Mouse (Mus musculus): Measurements from ENCODE around the gene Gpr183. TPM values are rescaled to one million over a fixed set of nuclear protein-coding genes. Genes with fewer than 3 reads are reported as not detected.
A peak's percentile ranks its signal among the peaks of the same experiment; 100 is the strongest.

Gpr183 gene
- polyA plus RNA-seq, 1 experiment from 2014 or later, result 3.8 TPM

DNA sequence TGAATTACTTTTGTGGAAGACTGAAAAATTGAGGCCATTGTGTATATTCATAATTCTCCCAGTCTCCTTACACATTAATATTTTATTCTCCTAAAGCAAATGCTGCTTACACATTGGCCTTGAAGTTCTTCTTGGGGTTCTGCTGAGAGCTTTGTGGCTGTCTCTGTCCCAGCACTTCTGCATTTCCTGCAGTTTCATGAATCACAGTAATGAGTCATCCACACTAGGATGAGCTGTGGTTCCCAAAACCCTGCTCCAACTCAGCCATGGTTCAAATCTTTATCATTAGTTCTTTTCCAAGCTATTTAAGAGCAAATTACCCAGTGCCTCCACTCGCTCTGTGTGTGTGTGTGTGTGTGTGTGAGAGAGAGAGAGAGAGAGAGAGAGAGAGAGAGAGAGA is 22.3 kb upstream of the Gpr183 start:
- ATAC-seq (ENCODE audit: insufficient number of reproducible peaks, insufficient read depth, low FRiP score, low TSS enrichment, low read depth), result no peak
- Histone ChIP-seq H3K4me1 (no peaks in the 10 kb centered on the region; the same call in 1 of the 2 replicates), H3K36me3 (peaks cover 7% of the 10 kb centered on the region; the same call in 1 of the 2 replicates), H3K27me3 (no peaks in the 10 kb centered on the region), H3K9me3 (no peaks in the 10 kb centered on the region), H3K27ac (no peak overlapping the region), H3K4me2 (no peak overlapping the region), H3K4me3 (no peak overlapping the region), H3K9ac (no peak overlapping the region)
- WGBS, result 63% methylated on average over 1 of the region's 1 CpGs

DNA sequence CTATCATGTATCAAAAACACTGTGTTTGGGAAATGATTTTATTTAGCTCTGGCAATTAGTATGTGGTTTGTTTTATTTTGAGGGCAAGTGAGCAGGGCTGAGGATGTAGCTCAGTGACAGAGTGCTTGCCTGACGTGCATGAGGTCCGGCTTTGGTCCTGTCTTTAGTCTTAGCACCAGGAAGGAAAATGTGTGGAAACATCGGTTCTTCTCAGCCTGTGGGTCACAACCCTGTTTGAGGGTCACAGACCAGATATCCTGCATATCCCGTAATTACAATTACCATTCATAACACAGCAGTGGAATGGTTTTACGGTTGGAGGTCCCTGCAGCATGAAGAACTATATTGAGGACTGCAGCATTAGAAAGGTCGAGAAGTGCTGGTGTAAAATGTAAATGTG is 21.0 kb upstream of the Gpr183 start:
- no peak for ATAC-seq (ENCODE audit: insufficient number of reproducible peaks, insufficient read depth, low FRiP score, low TSS enrichment, low read depth)
- no peak overlapping the region for H3K27ac ChIP-seq
- WGBS, result 85% methylated on average over 6 of the region's 6 CpGs

DNA sequence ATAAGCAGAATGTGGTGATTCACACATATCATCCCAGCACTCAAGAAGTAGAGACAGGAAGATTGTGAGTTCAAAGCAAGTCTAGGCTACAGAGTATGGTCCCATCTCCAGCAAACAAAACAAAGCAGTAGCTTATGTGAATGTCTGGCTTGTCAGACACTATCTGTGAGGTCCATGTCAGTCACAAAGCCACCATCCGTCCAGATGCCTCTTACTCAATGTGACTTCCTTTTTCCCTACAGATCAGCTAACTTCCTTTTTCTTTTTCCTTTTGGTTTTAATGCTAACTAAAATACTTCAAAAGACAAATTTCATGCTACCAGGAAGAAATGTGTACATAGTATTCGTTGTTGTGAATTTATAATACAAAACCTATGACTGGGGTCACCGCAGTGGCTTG is 20.5 kb upstream of the Gpr183 start:
- WGBS, result 72% methylated on average over 3 of the region's 3 CpGs

More for the DNA sequence above, 21.0 kb upstream of the Gpr183 start:
- 0 out of 2 replicates have a peak, but pooled peaks cover under 1% of the 10 kb centered on the region for H3K36me3 ChIP-seq
- no peaks in the 10 kb centered on the region for H3K4me1 ChIP-seq
- no peaks in the 10 kb centered on the region for H3K9me3 ChIP-seq
- no peak overlapping the region for H3K4me2 ChIP-seq
- no peak overlapping the region for H3K9ac ChIP-seq
- H3K27me3 ChIP-seq, result no peaks in the 10 kb centered on the region
- H3K4me3 ChIP-seq, result no peak overlapping the region

DNA sequence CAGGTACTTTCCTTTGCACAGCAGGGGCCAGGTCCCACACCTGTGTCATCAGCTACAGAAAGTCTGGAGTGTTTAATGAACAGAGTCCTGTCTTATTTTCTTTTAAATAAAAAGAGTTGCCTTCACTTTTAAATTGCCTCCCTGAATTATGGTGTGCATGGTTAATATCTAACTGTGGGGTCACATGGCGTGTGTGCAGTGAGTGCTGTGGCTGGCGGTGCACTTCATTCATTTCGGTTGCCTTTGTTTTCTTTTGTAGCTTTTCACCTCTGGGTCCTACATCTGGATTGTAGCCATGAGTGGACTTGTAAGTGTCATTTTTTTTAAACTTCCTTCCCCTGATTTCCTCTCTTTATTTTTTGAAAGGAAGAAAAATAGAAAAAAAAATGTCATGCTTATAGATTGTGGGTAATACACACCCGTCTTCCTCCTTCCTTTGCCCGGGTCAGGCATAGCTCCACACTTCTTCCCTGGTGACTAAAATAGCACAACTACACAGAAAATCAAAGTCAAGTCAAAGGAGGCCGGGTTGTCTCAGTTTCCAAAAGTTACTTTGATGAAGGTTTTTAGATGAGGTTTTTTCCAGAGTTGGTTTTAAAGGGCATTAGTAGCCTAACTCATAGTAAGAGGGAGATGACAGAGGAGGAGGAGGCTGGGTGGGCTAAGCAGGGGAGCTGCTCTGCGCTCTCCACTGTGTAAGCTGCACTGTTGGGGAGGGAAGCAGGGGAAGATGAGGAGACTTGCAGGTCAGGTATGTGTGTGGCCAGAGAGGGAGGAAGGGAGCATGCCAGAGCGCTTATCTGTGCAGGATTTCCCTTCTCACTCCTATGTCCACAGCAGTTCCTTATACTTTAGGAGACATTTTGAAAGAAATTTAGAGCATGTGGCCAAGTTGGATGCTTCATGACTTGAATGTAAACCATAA is 18.3 kb upstream of the Gpr183 start:
- Histone ChIP-seq H3K9me3 (no peaks in the 10 kb centered on the region), H3K36me3 (no peaks in the 10 kb centered on the region), H3K4me3 (no peak overlapping the region), H3K4me1 (no peaks in the 10 kb centered on the region), H3K9ac (no peak overlapping the region), H3K27me3 (no peaks in the 10 kb centered on the region), H3K4me2 (no peak overlapping the region), H3K27ac (0 out of 2 replicates have a peak overlapping the region, but pooled peaks have one; percentile 48)
- no peak for ATAC-seq (ENCODE audit: insufficient number of reproducible peaks, insufficient read depth, low FRiP score, low TSS enrichment, low read depth)
- WGBS, result 69% methylated on average over 8 of the region's 8 CpGs

More for the DNA sequence above, 20.5 kb upstream of the Gpr183 start:
- H3K36me3 ChIP-seq, result no peaks in the 10 kb centered on the region
- no peak overlapping the region for H3K27ac ChIP-seq
- no peak overlapping the region for H3K4me2 ChIP-seq
- H3K9me3 ChIP-seq, result no peaks in the 10 kb centered on the region
- no peak for ATAC-seq (ENCODE audit: insufficient number of reproducible peaks, insufficient read depth, low FRiP score, low TSS enrichment, low read depth)
- H3K27me3 ChIP-seq, result no peaks in the 10 kb centered on the region
- no peaks in the 10 kb centered on the region for H3K4me1 ChIP-seq
- H3K4me3 ChIP-seq, result no peak overlapping the region
- H3K9ac ChIP-seq, result no peak overlapping the region

GRCm38 (mm10) chr14:121981531-121981930 is 16.5 kb upstream of the Gpr183 start:
- H3K27ac ChIP-seq, result no peak overlapping the region
- H3K9ac ChIP-seq, result no peak overlapping the region
- no peak for ATAC-seq (ENCODE audit: insufficient number of reproducible peaks, insufficient read depth, low FRiP score, low TSS enrichment, low read depth)
- H3K9me3 ChIP-seq, result no peaks in the 10 kb centered on the region
- no peaks in the 10 kb centered on the region for H3K27me3 ChIP-seq
- no peak overlapping the region for H3K4me3 ChIP-seq
- no peak overlapping the region for H3K4me2 ChIP-seq
- WGBS, result 69% methylated on average over 1 of the region's 1 CpGs
- H3K4me1 ChIP-seq, result no peaks in the 10 kb centered on the region
- H3K36me3 ChIP-seq, result no peaks in the 10 kb centered on the region

- WGBS, result 91% methylated on average over 10 of the region's 10 CpGs
- Histone ChIP-seq H3K9me3 (no peaks in the 10 kb centered on the region), H3K36me3 (peaks cover 17% of the 10 kb centered on the region; the same call in 1 of the 2 replicates), H3K4me2 (no peak overlapping the region), H3K27me3 (no peaks in the 10 kb centered on the region), H3K4me1 (no peaks in the 10 kb centered on the region), H3K27ac (no peak overlapping the region), H3K4me3 (no peak overlapping the region), H3K9ac (no peak overlapping the region)
- no peak for ATAC-seq (ENCODE audit: insufficient number of reproducible peaks, insufficient read depth, low FRiP score, low TSS enrichment, low read depth)
Observed at GRCm38 (mm10) chr14:121973114-121973513, 8.1 kb upstream of the Gpr183 start.

- no peaks in the 10 kb centered on the region for H3K4me1 ChIP-seq
- H3K9ac ChIP-seq, result no peak overlapping the region
- no peak overlapping the region for H3K27ac ChIP-seq
- WGBS, result 97% methylated on average over 1 of the region's 1 CpGs
- no peaks in the 10 kb centered on the region for H3K27me3 ChIP-seq
- H3K9me3 ChIP-seq, result no peaks in the 10 kb centered on the region
- H3K4me2 ChIP-seq, result no peak overlapping the region
- ATAC-seq (ENCODE audit: insufficient number of reproducible peaks, insufficient read depth, low FRiP score, low TSS enrichment, low read depth), result no peak
- peaks cover 8% of the 10 kb centered on the region; the same call in 1 of the 2 replicates for H3K36me3 ChIP-seq
- H3K4me3 ChIP-seq, result no peak overlapping the region
Observed at GRCm38 (mm10) chr14:121970402-121970801, 5.4 kb upstream of the Gpr183 start.

GRCm38 (mm10) chr14:121967095-121967494 is 2.1 kb upstream of the Gpr183 start:
- H3K4me1 ChIP-seq, result peaks cover 6% of the 10 kb centered on the region; the same call in 1 of the 2 replicates
- no peak for ATAC-seq (ENCODE audit: insufficient number of reproducible peaks, insufficient read depth, low FRiP score, low TSS enrichment, low read depth)
- no peaks in the 10 kb centered on the region for H3K27me3 ChIP-seq
- no peak overlapping the region for H3K27ac ChIP-seq
- 88% methylated on average over 4 of the region's 4 CpGs for WGBS
- H3K4me2 ChIP-seq, result no peak overlapping the region
- H3K4me3 ChIP-seq, result no peak overlapping the region
- no peaks in the 10 kb centered on the region for H3K36me3 ChIP-seq
- H3K9me3 ChIP-seq, result no peaks in the 10 kb centered on the region
- no peak overlapping the region for H3K9ac ChIP-seq

DNA sequence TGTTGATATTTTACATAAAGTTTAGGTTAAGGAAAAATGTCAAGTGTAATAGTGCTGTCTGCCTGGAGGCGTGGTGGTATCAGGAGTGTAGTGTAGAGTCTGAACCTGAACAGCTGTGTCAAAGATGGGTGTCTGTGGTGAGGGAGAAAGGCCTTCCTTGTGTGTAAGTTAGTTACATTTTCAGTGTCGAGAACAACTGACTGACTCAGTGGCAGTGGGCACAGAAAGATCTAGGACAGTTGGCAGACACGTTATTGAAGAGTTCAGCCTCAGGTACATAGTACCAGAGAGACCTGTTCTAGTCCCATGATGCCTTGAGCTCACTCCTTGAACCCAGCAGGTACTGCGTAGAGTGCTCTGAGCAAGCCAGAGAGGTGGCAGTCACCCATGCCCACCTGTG is 466 bp upstream of the Gpr183 start:
- no peak for ATAC-seq (ENCODE audit: insufficient number of reproducible peaks, insufficient read depth, low FRiP score, low TSS enrichment, low read depth)
- WGBS, result 83% methylated on average over 4 of the region's 4 CpGs
- Histone ChIP-seq H3K9ac (no peak overlapping the region), H3K9me3 (no peaks in the 10 kb centered on the region), H3K4me3 (no peak overlapping the region), H3K27ac (no peak overlapping the region), H3K4me1 (peaks cover 6% of the 10 kb centered on the region; the same call in 1 of the 2 replicates), H3K27me3 (no peaks in the 10 kb centered on the region), H3K36me3 (no peaks in the 10 kb centered on the region), H3K4me2 (no peak overlapping the region)

DNA sequence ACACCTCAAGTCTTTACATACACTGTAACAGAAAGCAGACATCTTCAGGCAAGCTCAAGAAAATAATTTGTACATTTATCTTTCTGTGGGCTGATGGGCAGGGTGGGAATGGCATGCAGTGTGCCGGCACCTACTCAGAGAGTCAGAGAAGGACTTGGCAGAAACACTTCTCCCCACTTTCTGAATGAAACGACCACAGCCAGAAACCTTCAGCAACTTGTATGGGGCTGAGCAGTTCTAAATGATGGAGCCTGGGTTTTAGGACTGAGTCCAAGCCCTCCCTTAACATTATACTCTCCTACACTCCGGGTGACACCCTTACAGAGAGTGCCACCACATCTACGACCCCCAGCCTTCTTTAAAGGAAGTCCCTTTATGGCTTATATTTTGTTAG is 1.1 kb downstream of the Gpr183 start:
- no peaks in the 10 kb centered on the region for H3K9me3 ChIP-seq
- H3K4me2 ChIP-seq, result no peak overlapping the region
- WGBS, result 73% methylated on average over 4 of the region's 4 CpGs
- H3K36me3 ChIP-seq, result no peaks in the 10 kb centered on the region
- H3K27me3 ChIP-seq, result no peaks in the 10 kb centered on the region
- H3K27ac ChIP-seq, result no peak overlapping the region
- no peak for ATAC-seq (ENCODE audit: insufficient number of reproducible peaks, insufficient read depth, low FRiP score, low TSS enrichment, low read depth)
- H3K4me3 ChIP-seq, result 0 out of 2 replicates have a peak overlapping the region, but pooled peaks have one; percentile 2
- H3K9ac ChIP-seq, result no peak overlapping the region; the same call in 1 of the 2 replicates
- H3K4me1 ChIP-seq, result peaks cover 6% of the 10 kb centered on the region; the same call in 1 of the 2 replicates

DNA sequence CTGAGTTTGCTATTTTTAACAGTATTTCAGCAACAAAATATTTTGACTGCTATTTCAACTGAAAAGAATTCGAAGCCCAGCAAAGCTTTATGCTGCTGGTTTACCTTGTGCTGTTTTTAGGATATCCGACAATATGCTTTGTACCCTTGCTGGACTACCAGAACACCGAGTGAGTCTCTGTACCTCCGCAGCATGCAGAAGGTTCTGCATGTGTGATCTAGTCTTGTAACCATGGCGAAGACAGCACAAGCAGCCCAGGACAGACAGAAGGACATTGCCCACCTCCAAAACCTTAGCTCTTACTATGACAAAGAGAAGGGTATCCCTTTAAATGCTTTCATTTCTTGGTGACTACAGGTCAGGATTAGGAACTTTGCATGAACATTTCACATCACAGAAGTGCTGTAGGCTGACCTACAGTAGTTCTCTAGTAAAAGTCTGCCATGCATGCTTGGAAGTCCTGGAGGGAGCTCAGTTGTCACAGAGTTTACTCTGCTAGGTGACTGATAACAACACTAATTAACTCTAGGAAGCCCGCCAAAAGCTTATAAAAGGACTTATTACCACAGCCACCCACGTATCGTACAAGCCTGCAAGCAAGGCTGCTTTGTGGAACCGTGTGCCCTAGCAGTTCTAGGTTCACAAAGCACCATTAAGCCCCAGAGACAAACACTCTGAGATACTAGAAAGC is 1.6 kb downstream of the Gpr183 start:
- 81% methylated on average over 9 of the region's 9 CpGs for WGBS
- H3K4me1 ChIP-seq, result peaks cover 10% of the 10 kb centered on the region; the same call in 1 of the 2 replicates
- H3K27me3 ChIP-seq, result no peaks in the 10 kb centered on the region
- H3K36me3 ChIP-seq, result no peaks in the 10 kb centered on the region
- 0 out of 2 replicates have a peak overlapping the region, but pooled peaks have one; percentile 9 for H3K4me2 ChIP-seq
- H3K9ac ChIP-seq, result no peak overlapping the region; the same call in 1 of the 2 replicates
- H3K9me3 ChIP-seq, result no peaks in the 10 kb centered on the region
- 0 out of 2 replicates have a peak overlapping the region, but pooled peaks have one; percentile 2 for H3K4me3 ChIP-seq
- ATAC-seq (ENCODE audit: insufficient number of reproducible peaks, insufficient read depth, low FRiP score, low TSS enrichment, low read depth), result no peak
- no peak overlapping the region for H3K27ac ChIP-seq

All from embryonic facial prominence, embryonic 13.5 days (tissue).